Mouse (Mus musculus) cerebellum, adult 11 months (tissue): ENCODE data around the gene Pitpnm2.
A peak's percentile ranks its signal among the peaks of the same experiment; 100 is the strongest.

ENCODE experiments used
- DNase-seq: peaks from one replicate; pipeline ENCODE4 v3.0.0; 2022

The Pitpnm2 gene

GRCm38 (mm10) chr5:124085513-124085912 lies 164.0 kb downstream of the Pitpnm2 start:
- no peak for DNase-seq

GRCm38 (mm10) chr5:124084588-124085173 lies 164.9 kb downstream of the Pitpnm2 start:
- peak; percentile 78 for DNase-seq

- no peak for DNase-seq
Measured at GRCm38 (mm10) chr5:124083850-124084587, 165.5 kb downstream of the Pitpnm2 start.

- DNase-seq: no peak
Measured at GRCm38 (mm10) chr5:124082941-124083688, 166.4 kb downstream of the Pitpnm2 start.

GRCm38 (mm10) chr5:124082447-124082846 lies 167.1 kb downstream of the Pitpnm2 start:
- DNase-seq: no peak

- no peak for DNase-seq
Measured at GRCm38 (mm10) chr5:124079880-124080279, 169.7 kb downstream of the Pitpnm2 start.

- DNase-seq: peak; percentile 28
Measured at GRCm38 (mm10) chr5:124078794-124079416, 170.7 kb downstream of the Pitpnm2 start.

- DNase-seq: no peak
Measured at GRCm38 (mm10) chr5:124077856-124078460, 171.6 kb downstream of the Pitpnm2 start.

GRCm38 (mm10) chr5:124077241-124077640 lies 172.3 kb downstream of the Pitpnm2 start:
- DNase-seq: no peak

GRCm38 (mm10) chr5:124076559-124076958 lies 173.0 kb downstream of the Pitpnm2 start:
- no peak for DNase-seq

GRCm38 (mm10) chr5:124075716-124076115 lies 173.8 kb downstream of the Pitpnm2 start:
- no peak for DNase-seq

GRCm38 (mm10) chr5:124074845-124075307 lies 174.7 kb downstream of the Pitpnm2 start:
- DNase-seq: no peak

GRCm38 (mm10) chr5:124073682-124074081 lies 175.9 kb downstream of the Pitpnm2 start:
- DNase-seq: no peak

GRCm38 (mm10) chr5:124069657-124070056 lies 179.9 kb downstream of the Pitpnm2 start:
- DNase-seq: no peak
